Mouse (Mus musculus) frontal cortex, adult 2 months (tissue): Measurements from ENCODE around the gene Tmem238. TPM values are rescaled to one million over a fixed set of nuclear protein-coding genes. Genes with fewer than 3 reads are reported as not detected.

Experiments used
- DNase-seq, 2 experiments: peaks; one replicate each; pipeline ENCODE4 v3.0.0; 2022; ENCODE audit warnings: low spot score in 1 of 2; ENCODE audit errors: extremely low spot score in 1 of 2
- polyA plus RNA-seq: library from polyadenylated mRNA; depleted of rRNA; stranded (reverse); fragments of >200 nt; gene quantifications from 2 replicates; pipeline ENCODE4 v1.2.3, GENCODE M21; 2012; rRNA removed

Tmem238 gene
- polyA plus RNA-seq, 1 experiment = 4.3 TPM

- no peak for DNase-seq
Measured at GRCm38 (mm10) chr7:4748321-4748720, 41.1 kb downstream of the Tmem238 start.

- DNase-seq = no peak
Measured at GRCm38 (mm10) chr7:4747156-4747899, 42.1 kb downstream of the Tmem238 start.

GRCm38 (mm10) chr7:4746326-4746980 lies 43.0 kb downstream of the Tmem238 start:
- no peak for DNase-seq

GRCm38 (mm10) chr7:4744886-4745285 lies 44.6 kb downstream of the Tmem238 start:
- DNase-seq = no peak

GRCm38 (mm10) chr7:4743354-4743753 lies 46.1 kb downstream of the Tmem238 start:
- DNase-seq = no peak

- DNase-seq = no peak
Measured at GRCm38 (mm10) chr7:4742482-4742819, 47.0 kb downstream of the Tmem238 start.

- no peak for DNase-seq
Measured at GRCm38 (mm10) chr7:4741672-4742481, 47.6 kb downstream of the Tmem238 start.

GRCm38 (mm10) chr7:4741151-4741550 lies 48.3 kb downstream of the Tmem238 start:
- no peak for DNase-seq

GRCm38 (mm10) chr7:4740309-4740727 lies 49.1 kb downstream of the Tmem238 start:
- DNase-seq = peak in 1 of 2 experiments; percentile 26

GRCm38 (mm10) chr7:4739544-4740275 lies 49.7 kb downstream of the Tmem238 start, which contains the start of gene Kmt5c:
Gene Kmt5c, plus strand, starts transcription at chr7:4740115.
- peak; percentile 100 for DNase-seq

GRCm38 (mm10) chr7:4739041-4739543 lies 50.4 kb downstream of the Tmem238 start:
- no peak for DNase-seq

Other genes with a start within 250 kb of the Tmem238 start
- 185 and 235 TPM in 2 replicates for gene Syt5, start 242.1 kb downstream of the Tmem238 start, polyA plus RNA-seq
- 1.00 and 1.1 TPM in 2 replicates for gene Ptprh, start 185.6 kb downstream of the Tmem238 start, polyA plus RNA-seq
- gene Tmem86b, start 158.2 kb downstream of the Tmem238 start, polyA plus RNA-seq = 37.9 and 45.7 TPM in 2 replicates
- 128 and 129 TPM in 2 replicates for gene Ppp6r1, start 130.6 kb downstream of the Tmem238 start, polyA plus RNA-seq
- 98.4 and 107 TPM in 2 replicates for gene Hspbp1, start 104.6 kb downstream of the Tmem238 start, polyA plus RNA-seq
- 244 and 251 TPM in 2 replicates for gene Brsk1, start 99.1 kb downstream of the Tmem238 start, polyA plus RNA-seq
- 0.13 and 0.14 TPM in 2 replicates for gene Tmem150b, start 64.4 kb downstream of the Tmem238 start, polyA plus RNA-seq
- gene Kmt5c, start 49.5 kb downstream of the Tmem238 start, polyA plus RNA-seq = 74.3 and 83.4 TPM in 2 replicates
- gene Cox6b2, start 36.6 kb downstream of the Tmem238 start, polyA plus RNA-seq = 16.1 and 19.8 TPM in 2 replicates
- gene Fam71e2, start 18.4 kb downstream of the Tmem238 start, polyA plus RNA-seq = 0.02 TPM in 1 of 2 replicates, not detected in the other
- gene Il11, start 6.8 kb downstream of the Tmem238 start, polyA plus RNA-seq = 0.25 and 0.38 TPM in 2 replicates
- gene Tmem190, start 6.7 kb downstream of the Tmem238 start, polyA plus RNA-seq = not detected in 2 replicates
- gene Rpl28, start 3.2 kb upstream of the Tmem238 start, polyA plus RNA-seq = 306 and 348 TPM in 2 replicates
- gene Ube2s, start 22.9 kb upstream of the Tmem238 start, polyA plus RNA-seq = 146 and 177 TPM in 2 replicates
- gene Shisa7, start 55.0 kb upstream of the Tmem238 start, polyA plus RNA-seq = 149 and 155 TPM in 2 replicates
- gene Isoc2b, start 80.6 kb upstream of the Tmem238 start, polyA plus RNA-seq = 10.6 and 13.8 TPM in 2 replicates
- 10.7 and 12.0 TPM in 2 replicates for gene Isoc2a, start 87.5 kb upstream of the Tmem238 start, polyA plus RNA-seq
- gene Gm36210, start 116.9 kb upstream of the Tmem238 start, polyA plus RNA-seq = 0.44 and 0.53 TPM in 2 replicates
- 9.6 and 10.8 TPM in 2 replicates for gene Zfp628, start 125.6 kb upstream of the Tmem238 start, polyA plus RNA-seq
- 99.2 and 108 TPM in 2 replicates for gene Nat14, start 132.4 kb upstream of the Tmem238 start, polyA plus RNA-seq
- 11.1 and 12.5 TPM in 2 replicates for gene Ssc5d, start 136.1 kb upstream of the Tmem238 start, polyA plus RNA-seq
- gene Sbk2, start 174.8 kb upstream of the Tmem238 start, polyA plus RNA-seq = 0.22 and 0.27 TPM in 2 replicates
- gene Sbk3, start 181.5 kb upstream of the Tmem238 start, polyA plus RNA-seq = 2.2 and 2.5 TPM in 2 replicates
- gene Zfp579, start 206.5 kb upstream of the Tmem238 start, polyA plus RNA-seq = 49.7 and 60.9 TPM in 2 replicates
- gene Zfp524, start 224.8 kb upstream of the Tmem238 start, polyA plus RNA-seq = 11.7 and 13.5 TPM in 2 replicates
- gene Fiz1, start 225.0 kb upstream of the Tmem238 start, polyA plus RNA-seq = 22.7 TPM in 2 replicates
- not detected in 2 replicates for gene Gm44973, start 225.8 kb upstream of the Tmem238 start, polyA plus RNA-seq
- gene Zfp865, start 230.7 kb upstream of the Tmem238 start, polyA plus RNA-seq = 33.1 and 35.5 TPM in 2 replicates
- gene Ccdc106, start 230.9 kb upstream of the Tmem238 start, polyA plus RNA-seq = 80.6 and 81.7 TPM in 2 replicates
- not detected in 2 replicates for gene 4632433K11Rik, start 244.5 kb upstream of the Tmem238 start, polyA plus RNA-seq
- 8.4 and 8.8 TPM in 2 replicates for gene Zfp784, start 248.8 kb upstream of the Tmem238 start, polyA plus RNA-seq